Mouse (Mus musculus) testis, postnatal 14 days (tissue): ENCODE data around the gene Wwox.

Source experiments
- DNase-seq: peaks from one replicate; pipeline ENCODE4 v3.0.0; 2021; ENCODE audit warnings: low spot score

The Wwox gene

GRCm38 (mm10) chr8:114855833-114856232 is 416.4 kb downstream of the Wwox start:
- DNase-seq, result no peak

- DNase-seq, result no peak
These were observed 426.5 kb downstream of the Wwox start for GRCm38 (mm10) chr8:114865911-114866310.

- no peak for DNase-seq
These were observed 429.9 kb downstream of the Wwox start for GRCm38 (mm10) chr8:114869321-114869720.

- DNase-seq, result no peak
These were observed 431.0 kb downstream of the Wwox start for GRCm38 (mm10) chr8:114870410-114870809.

- DNase-seq, result no peak
These were observed 433.0 kb downstream of the Wwox start for GRCm38 (mm10) chr8:114872491-114872890.

GRCm38 (mm10) chr8:114875161-114875560 is 435.7 kb downstream of the Wwox start:
- no peak for DNase-seq

- no peak for DNase-seq
These were observed 436.7 kb downstream of the Wwox start for GRCm38 (mm10) chr8:114876161-114876611.

GRCm38 (mm10) chr8:114876696-114877206 is 437.3 kb downstream of the Wwox start:
- no peak for DNase-seq

GRCm38 (mm10) chr8:114877234-114877633 is 437.8 kb downstream of the Wwox start:
- no peak for DNase-seq

GRCm38 (mm10) chr8:114878449-114879276 is 439.2 kb downstream of the Wwox start:
- DNase-seq, result no peak

GRCm38 (mm10) chr8:114879277-114879568 is 439.8 kb downstream of the Wwox start:
- no peak for DNase-seq

- DNase-seq, result no peak
These were observed 440.2 kb downstream of the Wwox start for GRCm38 (mm10) chr8:114879678-114880077.

- DNase-seq, result no peak
These were observed 441.1 kb downstream of the Wwox start for GRCm38 (mm10) chr8:114880475-114881135.

- DNase-seq, result no peak
These were observed 442.5 kb downstream of the Wwox start for GRCm38 (mm10) chr8:114881891-114882401.

- no peak for DNase-seq
These were observed 443.0 kb downstream of the Wwox start for GRCm38 (mm10) chr8:114882504-114882903.

- DNase-seq, result no peak
These were observed 443.6 kb downstream of the Wwox start for GRCm38 (mm10) chr8:114882936-114883606.

GRCm38 (mm10) chr8:114883967-114884366 is 444.5 kb downstream of the Wwox start:
- no peak for DNase-seq

GRCm38 (mm10) chr8:114885026-114885592 is 445.7 kb downstream of the Wwox start:
- no peak for DNase-seq

GRCm38 (mm10) chr8:114888388-114888787 is 448.9 kb downstream of the Wwox start:
- no peak for DNase-seq

GRCm38 (mm10) chr8:114889578-114890374 is 450.3 kb downstream of the Wwox start:
- no peak for DNase-seq

GRCm38 (mm10) chr8:114890478-114890877 is 451.0 kb downstream of the Wwox start:
- DNase-seq, result no peak
